Mouse (Mus musculus): ENCODE results near the gene Plvap.

Plvap gene

DNA sequence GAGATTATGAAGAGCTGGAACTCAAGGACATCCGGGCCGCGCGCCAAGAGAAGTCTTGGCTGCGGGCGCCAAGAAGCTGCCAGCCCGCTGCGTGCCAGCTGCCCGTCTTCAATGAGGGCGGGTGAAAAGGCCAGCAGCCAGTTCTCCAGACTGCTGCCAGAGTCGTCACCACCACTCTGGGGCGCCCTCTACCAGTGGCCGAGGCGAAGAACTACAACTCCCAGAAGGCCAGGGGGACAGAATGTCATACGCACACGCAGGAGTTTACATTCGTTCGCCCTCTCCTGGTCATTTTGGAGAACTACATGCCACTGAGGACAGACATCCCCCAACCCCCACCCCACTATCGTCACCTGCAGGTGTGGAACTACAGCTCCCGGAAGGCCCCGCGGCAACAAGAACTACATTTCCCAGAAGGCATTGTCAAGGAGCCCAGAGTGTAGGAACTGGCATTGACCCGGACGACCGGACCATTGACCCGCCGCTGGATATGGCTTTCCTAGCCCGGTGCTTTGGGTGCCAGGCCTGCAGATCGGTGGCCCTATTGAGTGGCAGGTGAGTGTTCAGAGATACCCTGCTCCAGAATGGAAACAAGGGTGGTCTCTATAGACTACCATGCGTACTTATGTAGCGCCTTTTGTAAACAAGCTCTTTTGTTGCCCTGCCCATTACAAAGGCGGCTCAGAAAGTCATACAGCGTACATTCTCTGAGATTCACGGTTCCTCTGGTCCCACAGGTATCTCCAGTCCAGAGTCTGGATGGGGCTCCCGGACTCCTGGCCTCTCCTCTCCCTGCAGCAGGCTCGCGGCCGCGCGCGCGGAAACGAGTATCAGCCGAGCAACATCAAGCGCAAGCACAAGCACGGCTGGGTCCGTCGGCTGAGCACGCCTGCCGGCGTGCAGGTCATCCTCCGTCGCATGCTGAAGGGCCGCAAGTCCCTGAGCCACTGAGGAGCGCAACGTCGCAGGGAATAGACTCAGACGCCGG, 46.7 kb downstream of the Plvap start, which contains the start of gene Mrpl34:
Mrpl34 (plus strand) TSS at position 447 of the 988 bp plus-strand sequence.
- WGBS: 1% methylated on average over 59 of the region's 59 CpGs

DNA sequence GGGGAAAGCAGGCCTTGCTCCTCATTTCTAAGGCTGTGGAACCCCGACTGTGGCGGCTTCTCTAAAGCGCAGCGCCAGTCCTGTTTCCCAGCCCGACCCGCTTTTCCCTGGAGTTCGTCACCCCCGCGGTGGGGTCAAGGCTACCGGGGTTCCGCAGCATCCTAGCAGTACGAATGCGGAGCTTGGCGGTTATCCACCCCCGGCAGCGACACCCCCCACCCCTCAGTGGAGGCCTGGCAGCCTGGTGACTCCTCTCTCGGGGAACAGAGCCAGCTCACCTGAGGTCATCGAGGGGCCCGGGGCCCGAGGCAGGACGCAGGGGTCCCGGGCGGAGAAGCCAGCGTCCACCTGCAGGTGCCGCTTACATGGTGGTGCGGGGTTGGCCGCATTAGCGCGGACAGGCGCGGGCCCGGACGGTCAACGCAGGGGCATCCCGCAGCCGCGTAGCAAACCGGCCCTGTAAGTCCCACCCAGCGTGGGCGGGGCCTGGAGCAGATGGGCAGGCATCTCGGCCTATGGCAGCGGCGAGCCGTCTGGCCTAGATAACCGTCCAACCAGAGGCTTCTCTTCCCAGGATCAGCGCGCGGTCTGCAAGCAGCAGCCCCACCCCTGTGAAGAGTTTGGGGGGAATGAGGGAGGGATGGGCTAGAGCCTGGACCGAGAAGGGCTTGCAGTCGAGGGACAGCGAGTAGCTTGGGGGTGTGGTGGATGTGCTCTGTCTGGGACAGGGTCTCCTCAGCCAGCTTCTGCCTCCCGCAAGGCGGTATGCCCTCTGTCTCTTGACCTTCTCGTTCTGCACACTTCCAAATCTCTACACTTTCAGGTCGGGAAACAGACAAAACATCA, 48.1 kb downstream of the Plvap start, which contains the start of gene Abhd8:
Abhd8 (minus strand) TSS at position 468 of the 846 bp plus-strand sequence.
- under 1% methylated on average over 55 of the region's 55 CpGs for WGBS

DNA sequence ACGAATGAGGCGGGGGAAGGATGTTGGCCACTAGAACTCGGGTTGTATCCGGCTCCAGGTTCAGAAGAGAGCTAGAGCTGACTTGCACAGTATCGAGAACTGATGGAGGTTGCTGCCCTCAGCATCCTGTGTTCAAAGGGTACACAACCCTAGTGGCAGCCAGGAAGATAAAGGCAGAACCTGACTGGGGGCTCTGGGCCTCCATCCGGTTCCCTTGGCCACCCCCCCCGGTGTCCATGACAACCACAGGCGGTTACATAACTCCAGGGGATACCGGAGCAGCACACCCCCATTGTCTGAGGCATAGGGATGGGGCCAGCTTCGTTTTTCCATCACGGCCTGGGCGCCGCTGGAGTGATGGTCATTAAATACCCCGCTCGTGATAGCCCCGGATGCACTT, 48.8 kb downstream of the Plvap start:
- WGBS: 4% methylated on average over 16 of the region's 16 CpGs

DNA sequence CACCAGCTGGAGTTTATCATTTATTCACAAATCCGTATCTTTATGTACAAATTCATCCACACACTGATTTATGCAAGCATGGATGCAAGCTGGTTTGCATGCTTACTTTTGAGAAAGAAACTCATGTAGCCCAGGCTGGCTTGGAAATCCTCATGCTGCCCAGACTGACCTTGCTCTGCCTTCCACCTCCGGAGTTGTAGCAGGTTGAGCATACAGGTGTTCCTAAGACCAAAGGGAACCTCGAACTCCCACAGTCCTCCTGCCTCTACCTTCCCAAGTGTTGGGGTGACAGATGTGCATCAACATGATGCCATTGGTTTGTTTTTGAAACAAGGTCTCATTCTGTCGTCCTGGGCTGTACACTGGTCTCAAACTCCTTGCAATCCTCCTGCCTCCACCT, 49.4 kb downstream of the Plvap start:
- 52% methylated on average over 4 of the region's 4 CpGs for WGBS

DNA sequence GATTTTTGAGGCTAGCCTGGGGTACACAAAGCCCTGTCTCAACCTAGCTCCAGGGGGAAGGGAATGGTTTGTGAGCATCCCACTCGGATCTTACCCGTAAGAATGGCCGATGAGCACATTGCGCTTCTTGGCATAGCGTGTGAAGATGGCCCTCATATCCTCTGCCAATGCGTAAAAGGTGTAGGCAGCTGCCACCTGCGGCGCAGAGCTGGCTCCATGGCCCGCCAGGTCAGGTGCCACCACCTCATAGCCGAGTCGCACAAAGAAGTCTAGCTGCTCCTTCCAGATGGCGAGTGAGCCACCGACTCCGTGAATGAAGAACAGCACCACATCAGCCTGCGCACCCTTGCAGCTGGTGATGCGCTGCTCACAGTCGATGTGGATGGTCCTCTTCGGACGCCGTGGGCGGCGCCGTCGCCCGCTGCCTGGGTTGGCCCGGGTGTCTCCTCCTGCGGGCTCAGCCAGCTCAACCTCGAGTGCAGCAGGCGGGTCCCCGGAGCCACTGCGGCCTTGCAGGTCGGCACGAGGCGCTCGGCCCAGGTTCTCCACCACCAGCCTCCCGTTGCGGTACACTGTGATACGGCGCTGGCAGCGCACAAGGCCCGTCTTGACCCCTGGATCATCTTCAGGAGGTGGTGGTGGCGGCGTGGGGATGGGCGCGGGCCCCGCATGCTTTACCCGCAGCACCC, 50.3 kb downstream of the Plvap start:
- 83% methylated on average over 47 of the region's 47 CpGs for WGBS

DNA sequence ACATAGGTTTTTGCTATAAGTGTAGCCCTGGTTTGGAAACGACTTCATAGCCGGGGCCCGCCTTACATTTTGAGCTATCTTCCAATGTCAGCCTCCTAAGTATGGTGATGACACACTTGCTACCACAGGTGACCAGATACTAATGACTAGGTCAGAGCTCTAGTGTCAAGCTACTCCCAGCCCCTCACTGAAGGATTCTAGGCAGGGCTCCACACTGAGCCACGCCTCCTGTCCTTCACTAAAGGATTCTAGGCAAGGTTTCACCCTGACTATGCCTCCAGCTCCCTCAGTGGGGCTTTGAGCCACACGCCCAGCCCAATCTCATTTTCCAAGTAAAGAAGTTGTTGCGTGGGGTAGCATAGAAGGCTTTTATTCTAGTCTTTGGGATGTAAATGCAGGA, 50.8 kb downstream of the Plvap start:
- WGBS: 90% methylated on average over 6 of the region's 6 CpGs

DNA sequence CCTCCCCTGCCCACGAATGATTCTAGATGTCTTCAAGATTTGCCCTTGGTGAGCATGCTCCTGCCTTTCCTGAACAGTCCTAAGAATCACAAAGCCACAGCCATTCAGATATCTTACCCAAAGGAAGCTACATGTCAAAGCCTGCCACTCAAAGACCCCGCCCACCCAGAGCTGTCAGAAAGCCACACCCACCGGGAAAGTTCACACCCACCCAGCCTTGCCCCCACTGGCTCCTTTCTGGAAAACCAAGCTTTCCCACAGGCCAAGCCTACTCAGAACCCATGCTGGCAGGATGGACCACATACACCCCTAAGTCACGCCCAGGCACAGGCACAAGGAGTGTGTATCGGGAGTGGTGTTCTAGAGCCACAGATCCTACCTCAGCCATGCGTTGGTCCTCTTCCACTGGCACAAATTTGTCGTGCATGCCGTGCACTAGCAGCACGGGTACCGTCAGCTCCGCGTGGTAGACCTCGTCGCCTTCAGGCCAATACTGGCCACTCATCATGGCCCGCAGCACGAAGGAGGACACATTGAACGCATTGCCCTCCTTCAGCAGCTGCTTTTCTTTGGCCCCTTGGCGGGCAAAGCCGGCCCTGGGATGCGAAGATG, 53.8 kb downstream of the Plvap start:
- WGBS: 86% methylated on average over 20 of the region's 20 CpGs

DNA sequence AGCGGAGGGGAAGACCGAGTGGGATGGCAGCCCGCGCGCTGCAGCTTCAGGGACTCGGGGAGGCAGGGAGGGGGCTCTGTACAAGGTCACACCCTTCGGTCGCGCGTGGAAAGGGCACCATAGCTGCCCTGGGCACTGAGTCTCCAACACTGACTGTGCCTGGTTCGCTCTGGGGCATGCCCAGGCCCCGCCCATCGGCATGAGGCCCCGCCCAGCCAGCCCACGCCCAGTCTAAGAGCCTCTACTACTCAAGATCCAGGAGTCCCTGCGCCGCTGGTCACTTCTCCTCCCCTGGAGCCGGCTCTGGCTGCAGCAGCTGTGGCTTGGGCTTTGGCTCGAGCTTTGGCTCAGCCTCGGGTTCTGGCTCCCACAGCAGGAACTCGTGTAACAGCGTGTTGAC, 54.6 kb downstream of the Plvap start:
- 53% methylated on average over 22 of the region's 22 CpGs for WGBS

DNA sequence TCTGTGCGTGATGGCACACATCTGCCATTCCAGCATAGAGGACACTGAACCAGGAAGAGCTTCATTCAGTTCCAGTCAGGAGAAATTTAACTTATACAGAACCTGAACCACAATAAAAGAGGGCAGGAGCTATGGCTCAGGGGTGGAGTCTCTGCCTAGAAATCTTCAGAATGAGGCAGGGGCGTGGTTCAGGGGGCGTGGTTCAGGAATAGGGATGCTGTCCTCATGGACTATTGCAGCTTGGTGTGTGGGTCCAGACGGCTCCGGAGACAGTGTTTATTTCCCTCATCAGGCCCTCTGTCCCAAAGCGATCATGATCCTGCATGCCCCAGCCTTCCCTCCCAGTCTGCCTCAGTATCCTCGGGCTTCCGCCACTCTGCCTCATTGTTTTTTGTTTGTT, 56.9 kb downstream of the Plvap start:
- WGBS: 83% methylated on average over 8 of the region's 8 CpGs

DNA sequence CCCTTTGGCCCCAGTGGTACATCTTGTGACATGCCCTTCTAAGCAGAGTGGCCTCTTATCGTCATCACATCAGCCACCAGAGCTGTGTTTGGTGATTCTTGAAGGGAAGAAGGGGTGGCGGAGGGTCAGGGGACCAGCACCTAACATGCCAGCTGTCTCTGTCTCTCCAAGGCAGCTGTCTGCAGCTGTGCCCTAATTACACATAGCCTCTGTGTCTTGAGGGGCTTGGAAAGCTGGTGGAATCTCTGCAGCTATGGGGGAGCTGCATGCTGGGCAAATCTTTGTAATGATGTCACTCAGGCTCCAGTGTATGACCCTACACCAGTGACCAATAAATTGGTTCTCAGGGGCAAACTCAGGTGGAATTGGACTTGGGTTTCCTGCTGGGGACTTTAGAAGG, 58.9 kb downstream of the Plvap start:
- WGBS: 83% methylated on average over 2 of the region's 2 CpGs

DNA sequence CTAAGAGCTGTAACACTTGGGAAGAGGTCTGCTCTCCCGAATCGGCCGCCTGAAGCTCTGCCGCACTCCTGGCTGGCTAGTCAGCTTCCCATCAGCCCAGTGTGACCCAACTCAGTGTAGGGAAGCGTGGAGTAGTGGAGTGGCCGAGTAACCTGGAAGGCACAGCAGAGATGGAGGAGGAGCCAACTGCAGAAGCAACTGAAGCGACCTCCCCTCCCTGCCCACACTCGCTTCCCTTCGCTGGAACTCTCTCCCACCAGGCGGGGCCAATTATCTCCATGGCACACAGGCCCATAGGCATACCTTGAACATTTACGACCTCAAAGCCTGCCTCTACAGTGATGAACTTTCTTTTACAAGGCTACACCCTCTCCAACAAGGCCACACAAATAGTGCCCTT, 59.8 kb downstream of the Plvap start:
- WGBS: 64% methylated on average over 11 of the region's 11 CpGs

DNA sequence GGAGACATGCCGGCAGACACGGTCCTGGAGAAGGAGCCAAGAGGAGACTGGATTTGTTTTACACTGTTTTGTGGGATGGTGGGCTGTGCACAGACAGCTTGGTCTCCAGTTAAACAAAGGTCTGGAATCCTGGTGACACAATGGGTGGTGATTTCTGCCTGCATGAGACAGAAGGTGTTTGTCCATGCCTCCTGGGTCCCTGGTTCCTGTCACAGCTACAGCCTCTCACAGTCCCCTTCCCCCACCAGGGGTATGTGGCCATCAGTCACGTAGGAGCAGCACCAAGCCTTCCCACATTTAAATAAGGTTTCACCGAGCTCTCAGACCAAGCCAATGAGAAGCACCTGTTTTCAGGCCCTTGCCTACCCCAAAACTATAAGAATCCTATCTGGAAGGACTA, 60.2 kb downstream of the Plvap start:
- WGBS: 71% methylated on average over 4 of the region's 4 CpGs
